Mouse (Mus musculus): ENCODE data around the gene Ttyh1.
"Not testable (repeated sequence)": the region's sequence is repeated elsewhere in the genome, so short reads cannot be mapped to it uniquely, and the experiment has no call there.

Gene Ttyh1

DNA sequence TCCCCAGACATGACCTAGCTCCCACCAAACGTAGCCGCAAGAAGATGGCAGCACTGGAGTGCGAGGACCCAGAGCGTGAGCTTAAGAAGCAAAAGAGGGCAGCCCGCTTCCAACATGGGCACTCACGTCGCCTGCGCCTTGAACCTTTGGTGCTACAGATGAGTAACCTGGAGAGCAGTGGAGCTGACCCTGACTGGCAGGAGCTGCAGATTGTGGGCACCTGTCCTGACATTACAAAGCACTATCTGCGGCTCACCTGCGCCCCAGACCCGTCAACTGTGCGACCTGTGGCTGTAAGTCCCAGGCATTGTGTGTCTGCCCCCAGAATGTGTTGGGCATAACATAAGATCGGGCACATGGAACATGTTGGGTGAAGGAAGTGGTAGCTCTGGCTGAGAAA, 24.8 kb downstream of the Ttyh1 start:
- DNase-seq (ENCODE audit: low spot score): peak; percentile 43

DNA sequence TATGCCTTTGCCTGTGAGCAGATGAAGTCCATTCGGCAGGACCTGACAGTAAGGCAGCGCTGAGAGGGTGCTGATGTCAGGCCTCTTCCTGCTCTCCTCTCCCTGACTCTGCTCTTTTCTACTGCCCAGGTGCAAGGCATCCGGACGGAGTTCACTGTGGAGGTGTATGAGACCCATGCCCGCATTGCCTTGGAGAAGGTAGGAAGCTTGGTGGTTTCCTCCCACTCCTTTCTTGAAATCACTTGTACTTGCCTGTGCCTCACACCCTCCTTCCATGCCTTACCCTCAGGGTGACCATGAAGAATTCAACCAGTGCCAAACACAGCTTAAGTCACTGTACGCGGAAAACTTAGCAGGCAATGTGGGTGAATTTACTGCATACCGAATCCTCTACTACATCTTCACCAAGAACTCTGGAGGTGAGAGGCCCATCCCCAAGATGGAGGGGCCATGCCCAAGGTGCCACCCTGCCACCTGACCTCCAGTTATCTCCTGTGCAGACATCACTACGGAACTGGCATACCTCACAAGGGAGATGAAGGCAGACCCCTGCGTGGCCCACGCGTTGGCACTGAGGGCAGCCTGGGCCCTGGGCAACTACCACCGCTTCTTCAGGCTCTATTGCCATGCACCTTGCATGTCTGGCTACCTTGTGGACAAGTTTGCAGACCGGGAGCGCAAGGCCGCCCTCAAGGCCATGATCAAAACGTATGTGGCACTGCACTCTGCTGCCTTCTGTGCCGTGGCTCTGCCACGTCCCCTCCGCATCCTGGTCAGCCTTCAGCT, 25.8 kb downstream of the Ttyh1 start:
- DNase-seq (ENCODE audit: low spot score): peak; percentile 40

DNA sequence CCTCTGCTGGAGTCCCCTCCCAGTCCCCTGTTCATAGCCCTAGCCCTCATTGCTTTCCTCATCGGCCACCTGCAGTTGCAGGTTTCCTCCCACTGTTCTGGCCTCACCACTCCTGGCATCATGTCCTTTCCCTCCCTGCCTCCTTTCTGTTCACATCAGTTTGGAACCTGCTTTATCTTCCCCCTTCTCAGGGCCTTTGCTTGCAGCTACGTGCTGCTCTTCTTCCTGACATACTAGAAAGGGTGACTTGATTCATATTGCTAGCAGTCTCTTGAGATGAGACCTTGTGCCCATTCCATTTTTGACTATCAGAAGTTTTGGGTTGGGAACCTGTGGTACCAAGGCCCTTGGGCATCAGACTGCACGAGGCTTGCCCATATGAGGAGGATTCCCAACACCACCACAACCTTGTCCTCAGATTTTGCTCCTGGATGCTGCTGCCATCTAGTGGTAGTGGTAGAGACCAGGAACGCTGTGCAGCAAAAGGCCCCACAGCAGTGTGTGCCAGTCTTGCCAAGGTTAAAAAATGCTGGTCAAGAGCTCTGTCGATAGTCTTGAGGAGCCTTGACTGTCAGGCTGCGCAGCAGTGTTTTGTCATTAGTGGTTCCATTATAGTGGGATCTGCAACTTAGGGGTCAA, 26.5 kb downstream of the Ttyh1 start:
- peak; percentile 68 for DNase-seq (ENCODE audit: low spot score)

DNA sequence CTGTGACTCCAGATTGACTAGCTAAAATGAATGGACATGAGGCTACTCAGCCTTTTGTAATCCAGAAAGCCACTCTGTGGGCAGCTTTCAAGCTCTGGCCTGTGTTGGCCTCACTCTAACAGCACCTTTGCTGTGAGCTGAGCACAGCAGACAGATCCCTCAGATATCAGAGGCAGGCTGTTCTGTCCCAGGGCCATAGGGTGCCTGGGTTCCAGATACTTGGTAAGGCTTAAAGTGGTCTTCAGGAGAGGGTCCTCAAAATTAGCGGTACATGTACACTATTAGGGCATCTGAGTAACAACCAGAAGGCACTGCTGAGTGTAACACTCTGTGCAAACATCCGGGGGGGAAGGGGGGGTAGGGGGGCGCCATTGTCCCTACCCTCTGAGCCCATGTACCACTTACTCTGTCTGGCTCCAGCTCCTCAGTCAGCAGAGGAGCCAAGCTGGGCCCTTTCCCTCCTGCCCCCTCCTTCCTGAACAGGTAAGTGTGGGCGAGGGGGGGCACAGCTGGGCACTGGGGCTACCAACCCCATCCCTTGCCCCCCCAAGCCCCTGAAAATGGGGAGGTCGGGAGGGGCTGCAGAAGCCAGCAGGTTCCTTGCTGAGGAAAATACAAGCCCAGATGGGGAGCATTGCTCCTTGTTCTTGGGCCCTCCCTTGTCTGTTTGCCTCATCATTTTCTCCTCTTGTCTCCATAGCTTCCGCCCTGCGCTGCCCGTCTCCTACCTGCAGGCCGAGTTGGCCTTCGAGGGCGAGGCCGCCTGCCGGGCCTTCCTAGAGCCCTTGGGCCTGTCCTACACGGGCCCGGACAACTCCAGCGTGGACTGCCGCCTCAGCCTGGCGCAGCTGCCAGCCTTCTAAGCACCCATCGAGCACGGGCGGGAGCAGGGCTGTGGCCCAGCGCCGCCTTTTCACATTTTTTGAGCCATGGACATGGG, 27.3 kb downstream of the Ttyh1 start:
- DNase-seq (ENCODE audit: low spot score): peak; percentile 49

DNA sequence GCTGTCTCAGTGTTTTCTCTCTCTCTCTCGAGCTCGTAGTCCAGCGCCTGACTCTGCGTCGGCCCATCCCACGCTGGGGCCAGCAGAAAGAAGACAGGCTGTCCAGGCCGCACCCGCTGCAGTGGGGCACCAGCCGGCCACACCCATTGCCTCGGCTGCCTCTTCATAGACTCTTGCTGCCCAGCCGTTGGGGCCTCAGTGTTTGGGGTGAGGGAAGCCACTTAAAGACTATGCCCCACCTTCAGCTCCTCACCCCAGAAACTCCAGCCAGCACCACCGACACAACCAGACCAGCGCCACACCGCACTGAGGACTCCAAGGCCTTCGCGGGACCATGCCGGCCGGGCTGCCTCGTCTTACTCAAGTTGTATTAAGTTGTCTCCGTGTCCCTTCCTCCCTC, 28.2 kb downstream of the Ttyh1 start:
- peak; percentile 52 for DNase-seq (ENCODE audit: low spot score)

DNA sequence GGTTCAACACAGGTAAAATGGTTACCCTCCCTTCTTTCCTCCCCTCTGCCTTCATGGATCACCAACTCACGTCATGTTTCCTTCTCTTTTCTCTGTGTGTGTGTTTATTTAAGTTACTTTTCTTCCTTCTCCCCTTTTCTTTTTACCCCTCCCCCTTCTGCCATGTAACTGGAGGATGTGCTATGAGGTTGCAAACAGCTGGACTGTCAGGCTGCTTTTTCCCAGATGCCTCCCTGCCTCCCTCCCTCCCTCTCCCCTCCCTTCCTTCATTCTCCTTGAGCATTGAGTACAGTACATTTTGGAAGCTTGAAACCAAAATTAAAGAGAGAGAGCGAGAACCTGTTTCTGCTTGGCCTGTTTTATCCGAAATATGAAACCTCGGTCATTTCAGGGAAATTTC, 28.6 kb downstream of the Ttyh1 start:
- DNase-seq (ENCODE audit: low spot score): no peak

DNA sequence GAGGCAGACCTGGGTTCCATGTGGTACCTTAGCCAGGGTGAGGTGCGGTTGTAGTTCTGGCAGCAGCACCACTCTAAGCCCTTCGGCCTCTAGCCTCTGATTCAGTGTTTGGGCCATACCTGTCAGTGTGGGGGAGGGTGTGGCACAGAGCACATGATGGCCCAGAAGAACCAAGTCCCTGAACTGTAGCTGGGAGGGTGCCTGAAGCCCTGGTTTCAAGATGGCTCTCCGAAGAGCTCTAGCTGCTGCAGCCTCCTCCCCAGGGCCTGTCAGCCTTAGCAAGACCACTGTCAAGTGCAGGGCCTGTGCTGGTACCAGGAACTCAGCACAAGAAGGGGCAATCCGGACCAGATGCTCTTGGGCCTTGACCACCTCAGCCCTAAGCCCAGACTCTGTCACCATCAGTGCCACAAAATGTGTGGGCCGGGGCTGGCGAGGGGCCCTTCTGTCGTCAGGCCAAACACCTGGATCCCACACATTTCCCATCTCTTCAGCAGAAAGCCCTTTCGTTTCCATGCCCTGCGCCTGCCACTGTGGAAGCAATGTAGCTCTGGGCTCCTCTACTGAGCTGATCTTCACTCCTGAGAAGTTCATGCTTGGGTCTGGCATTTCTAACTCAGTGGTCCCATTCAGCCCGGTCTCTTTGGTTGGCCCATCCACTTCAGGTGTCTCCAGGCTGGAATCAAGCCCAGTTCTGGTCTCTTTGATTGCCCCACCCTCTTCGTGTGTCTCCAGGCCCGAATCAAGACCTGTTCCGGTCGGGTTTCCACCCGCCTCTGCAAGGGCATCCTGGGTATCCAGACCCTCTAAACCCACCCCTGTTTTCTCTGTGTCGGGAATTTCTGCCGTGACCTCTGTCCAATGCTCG, 29.4 kb downstream of the Ttyh1 start:
- DNase-seq (ENCODE audit: low spot score): peak; percentile 55

DNA sequence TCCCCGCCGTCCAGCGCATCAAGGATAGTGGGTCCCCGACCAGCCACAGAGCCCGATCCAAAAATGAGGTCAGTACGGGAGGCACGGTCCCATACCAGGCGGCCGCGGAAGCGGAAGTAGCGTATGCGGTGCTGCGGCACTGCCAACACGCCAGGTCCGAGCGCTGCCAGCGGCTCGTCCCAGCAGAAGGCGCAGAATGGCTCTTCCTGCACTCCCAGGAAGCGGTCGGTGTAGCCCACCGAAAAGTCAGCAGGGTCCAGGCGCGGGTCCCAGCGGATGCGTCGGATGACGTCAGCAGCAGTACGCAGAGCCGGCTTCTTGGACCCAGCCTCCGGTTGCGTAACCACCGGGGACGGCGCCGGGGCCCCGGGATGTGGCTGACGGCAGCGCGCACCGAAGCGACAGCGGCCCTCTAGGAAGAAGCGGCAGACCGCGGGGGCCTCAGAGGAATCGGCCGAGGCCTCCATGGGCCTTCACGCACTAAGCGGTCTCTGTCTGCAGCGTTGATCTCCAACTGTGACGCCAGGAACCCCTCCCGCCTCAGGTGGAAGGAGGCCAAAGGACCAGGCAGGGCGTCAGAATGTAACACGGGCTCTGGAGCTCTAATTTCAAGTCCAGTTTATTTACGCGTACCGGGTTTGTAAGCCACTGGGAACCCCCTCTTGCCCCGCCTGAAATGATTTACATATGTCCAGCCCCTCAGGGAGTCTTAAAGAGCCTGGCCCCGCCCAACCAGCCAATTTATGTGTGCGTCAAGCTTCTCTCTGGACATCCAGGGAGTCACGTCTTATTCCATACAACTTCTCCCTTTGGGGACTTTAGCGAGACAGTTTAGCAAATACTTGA, 30.2 kb downstream of the Ttyh1 start:
- DNase-seq (ENCODE audit: low spot score): peak; percentile 81

DNA sequence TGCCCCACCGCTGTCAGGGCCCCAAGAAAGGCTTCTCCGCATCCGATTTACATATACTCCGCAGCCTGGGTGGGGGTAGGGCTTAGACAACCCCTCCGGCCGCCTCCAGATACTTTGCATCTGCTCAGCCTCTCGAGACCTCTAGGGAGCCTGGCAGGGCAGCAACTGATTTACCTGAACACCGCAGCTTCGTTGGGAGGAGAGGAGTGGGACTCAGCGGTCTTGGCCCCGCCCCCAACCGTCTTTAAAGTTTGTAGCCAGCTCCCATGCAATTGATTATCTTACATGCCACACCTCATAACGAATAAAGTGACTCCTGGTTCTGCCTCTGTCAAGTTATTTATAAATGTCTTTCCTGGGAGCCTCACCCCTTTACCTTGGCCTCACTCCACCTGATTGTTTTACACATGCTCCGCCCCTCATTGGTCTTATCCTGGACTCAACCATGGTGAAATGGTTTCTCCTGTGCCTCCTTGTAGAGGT, 30.9 kb downstream of the Ttyh1 start, which contains the start of gene Leng9:
Gene Leng9, minus strand, starts transcription at position 316 of the 483 bp plus-strand sequence.
- DNase-seq (ENCODE audit: low spot score): peak; percentile 77

DNA sequence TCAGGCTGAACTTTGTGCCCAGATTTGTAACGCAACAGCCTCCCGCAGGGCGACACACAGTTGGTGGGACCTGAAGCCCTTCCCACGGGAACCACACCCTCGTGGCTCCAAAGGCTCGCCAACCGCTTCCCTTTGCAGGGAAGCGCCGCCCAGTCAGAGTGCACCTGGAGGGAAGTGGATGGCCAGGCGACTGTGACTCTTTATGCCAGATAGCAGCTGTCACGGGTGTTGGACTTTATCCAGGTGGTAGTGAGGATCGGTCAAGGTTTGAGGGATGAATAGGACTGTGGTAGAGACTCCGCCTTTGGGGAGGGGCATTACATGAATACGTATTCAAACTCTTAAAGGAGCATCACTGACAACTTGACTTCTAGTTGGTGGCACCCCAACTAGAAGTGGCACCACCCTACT, 31.6 kb downstream of the Ttyh1 start:
- no peak for DNase-seq (ENCODE audit: low spot score)

DNA sequence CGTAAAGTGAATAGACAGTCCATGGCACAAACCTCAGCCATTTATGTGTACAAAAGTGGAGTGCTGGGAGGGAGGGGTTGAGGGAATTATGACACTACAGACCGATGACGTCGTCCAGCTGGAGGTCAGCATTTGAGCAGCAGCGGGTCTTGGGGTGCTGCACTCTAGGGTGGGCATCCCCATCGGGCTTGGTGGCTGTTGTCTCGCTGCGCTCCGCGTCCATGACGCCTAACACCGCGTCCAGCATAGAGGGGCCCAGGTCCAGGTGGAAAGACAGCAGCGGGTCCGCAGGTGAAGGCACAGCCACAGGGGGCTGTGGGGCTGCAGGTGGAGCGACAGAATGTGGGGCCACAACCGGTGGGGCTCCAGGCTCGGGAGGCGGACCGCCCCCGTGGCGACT, 32.0 kb downstream of the Ttyh1 start:
- no peak for DNase-seq (ENCODE audit: low spot score)

DNA sequence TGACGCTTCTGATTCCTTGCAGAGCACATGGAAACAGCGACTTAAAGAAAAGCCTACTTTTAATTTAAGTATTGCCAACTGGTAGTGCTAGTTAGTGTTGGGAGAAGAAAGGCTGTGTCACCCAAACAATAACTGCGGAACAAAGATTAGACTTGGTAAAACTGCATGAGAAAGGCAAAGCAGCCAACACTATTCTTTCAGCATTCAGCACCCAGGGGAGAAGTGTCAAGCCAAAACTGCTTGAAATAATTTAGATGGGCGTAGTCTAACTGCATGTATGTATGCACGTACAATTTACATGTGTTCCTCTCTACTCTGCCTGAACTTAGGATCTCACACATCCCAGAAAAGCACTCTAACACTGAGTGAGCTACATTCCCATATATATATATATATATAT, 35.1 kb downstream of the Ttyh1 start:
- no peak for DNase-seq (ENCODE audit: low spot score)

DNA sequence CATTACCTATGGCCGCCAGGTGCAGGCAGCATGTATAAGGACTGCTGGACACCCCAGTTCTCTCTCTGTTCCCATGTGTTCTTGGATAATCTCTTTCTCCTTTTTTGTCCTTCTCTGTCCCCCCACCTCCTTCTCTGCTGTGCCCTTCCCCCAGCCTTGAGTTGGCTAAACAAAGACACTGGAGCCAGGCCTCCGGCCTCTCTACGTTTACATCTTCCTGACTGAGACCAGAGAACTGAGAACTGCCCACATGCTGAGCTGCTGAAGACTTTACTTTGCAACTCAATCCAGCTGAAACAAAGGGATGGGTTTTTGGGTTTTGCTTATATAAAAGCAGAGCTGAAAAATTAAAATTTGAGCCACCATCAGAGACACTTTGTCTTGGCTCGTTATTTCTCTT, 35.8 kb downstream of the Ttyh1 start:
- DNase-seq (ENCODE audit: low spot score): no peak

DNA sequence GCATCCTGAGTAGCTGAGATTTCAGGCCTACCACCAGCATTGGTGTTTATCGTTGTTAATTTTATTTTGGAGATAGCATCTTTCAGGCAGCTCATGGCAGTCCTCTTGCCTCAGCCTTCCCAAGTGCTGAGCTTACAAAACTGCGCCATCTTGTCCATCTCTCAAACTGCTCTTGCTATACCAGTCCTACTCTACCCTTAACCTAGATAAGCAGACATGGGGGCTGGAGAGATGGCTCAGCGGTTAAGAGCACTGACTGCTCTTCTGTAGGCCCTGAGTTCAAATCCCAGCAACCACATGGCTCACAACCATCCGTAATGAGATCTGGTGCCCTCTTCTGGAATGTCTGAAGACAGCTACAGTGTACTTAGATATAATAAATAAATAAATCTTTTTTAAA, 42.4 kb downstream of the Ttyh1 start:
- not testable (repeated sequence) for DNase-seq (ENCODE audit: low spot score)

DNA sequence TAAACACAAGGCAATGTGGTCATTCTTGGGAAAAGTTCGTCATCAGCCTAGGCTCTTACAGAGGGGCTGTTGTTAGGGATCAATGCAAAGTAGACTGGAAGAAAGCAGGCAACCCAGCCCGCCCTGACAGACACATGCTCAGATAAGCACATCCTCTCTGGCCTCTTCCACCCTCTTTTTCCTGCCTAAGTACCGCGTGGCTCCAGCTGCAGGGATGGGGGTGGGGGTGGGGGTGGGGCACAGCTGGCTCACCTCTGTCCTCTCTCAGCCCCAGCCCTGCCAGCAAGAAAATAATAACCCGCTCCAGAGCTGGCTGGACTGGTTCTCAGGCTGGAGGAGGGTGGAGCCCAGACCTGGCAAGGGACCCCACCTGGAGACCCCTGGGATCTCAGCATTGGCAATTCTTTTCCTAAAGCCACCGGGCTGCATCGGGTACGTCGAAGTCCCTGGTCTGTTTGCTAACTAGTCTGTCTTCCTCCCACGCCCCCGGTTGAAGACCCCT, 44.4 kb downstream of the Ttyh1 start:
- DNase-seq (ENCODE audit: low spot score): no peak

DNA sequence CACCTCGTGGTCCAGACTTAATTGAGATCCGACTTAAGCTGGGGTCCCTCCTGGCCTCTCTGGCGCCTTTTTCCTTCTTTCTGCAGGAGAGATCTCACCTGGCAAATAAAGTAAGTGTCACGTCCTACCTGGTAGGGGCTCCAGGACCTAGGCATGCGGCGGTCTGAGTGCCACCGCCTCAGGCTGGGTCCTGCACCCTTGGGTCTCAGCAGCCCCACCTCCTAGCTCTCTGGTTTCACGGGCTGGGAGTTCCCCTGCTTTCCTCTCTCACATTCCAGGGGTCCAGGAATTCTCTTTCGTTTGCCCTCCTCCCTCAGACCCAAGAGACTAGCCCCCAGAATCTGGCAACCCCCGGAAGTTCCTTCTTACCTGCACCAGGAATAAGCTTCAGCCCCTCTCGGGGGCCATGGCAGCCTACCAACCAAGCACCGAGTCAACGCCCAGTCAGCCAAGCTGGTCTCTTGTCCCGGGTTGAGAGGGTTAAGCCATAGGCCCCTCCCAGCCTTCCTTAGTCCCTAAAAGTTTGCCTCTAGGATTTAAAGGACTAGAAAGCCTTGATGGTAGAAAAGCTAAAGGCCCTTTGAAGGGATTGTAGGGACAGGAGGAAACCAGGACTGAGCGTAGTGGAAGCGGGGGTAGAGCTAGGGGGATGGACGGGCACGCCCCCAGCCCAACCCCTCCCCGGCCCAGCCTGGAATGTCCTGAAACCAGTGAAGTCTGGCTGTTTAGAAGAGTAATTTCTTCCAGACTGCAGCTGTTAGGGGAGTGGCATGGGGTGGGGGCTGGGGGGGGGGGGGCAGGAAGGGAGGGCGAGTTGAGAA, 45.1 kb downstream of the Ttyh1 start, which contains the start of gene Cdc42ep5:
Gene Cdc42ep5, minus strand, starts transcription at position 771 of the 821 bp plus-strand sequence.
- peak; percentile 80 for DNase-seq (ENCODE audit: low spot score)

DNA sequence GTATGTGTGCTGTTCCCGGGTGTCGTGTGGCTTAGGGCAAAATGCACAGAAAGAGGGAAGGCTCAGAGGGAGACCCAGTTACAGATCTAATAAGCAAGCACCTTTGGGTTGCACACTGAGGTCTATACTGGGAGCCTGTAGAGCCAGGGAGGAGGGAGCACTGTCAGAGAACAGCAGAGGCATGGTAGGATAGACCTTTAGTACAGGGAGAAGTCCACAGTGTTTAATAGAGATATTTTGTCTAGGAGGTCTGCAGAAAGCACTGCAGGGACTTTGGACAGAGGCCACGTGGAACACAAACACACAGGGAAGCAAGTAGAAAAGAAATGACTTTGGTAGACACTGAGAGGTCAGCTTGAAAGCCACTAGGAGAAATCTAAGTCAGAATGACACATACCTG, 46.1 kb downstream of the Ttyh1 start:
- no peak for DNase-seq (ENCODE audit: low spot score)

DNA sequence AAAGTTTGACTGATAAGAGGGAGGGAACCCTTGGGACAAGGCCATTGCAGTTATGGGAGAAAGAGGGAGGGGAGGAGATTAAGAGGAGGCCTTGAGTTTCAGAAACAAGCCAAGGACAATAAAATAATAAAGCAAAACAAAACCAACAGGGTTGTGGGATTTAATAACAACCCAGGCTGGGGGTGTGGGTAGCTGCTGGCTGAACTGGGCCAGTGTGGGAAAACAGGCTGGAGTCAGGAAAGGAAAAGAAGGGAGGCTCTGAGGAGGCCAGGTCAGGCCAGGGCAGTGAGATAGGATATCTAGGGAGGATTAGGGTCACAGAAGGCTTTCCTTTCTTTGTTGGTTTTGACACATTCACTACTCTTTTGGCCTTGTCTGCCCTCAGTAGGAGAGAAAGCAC, 47.9 kb downstream of the Ttyh1 start:
- DNase-seq (ENCODE audit: low spot score): peak; percentile 59

Measured in testis, postnatal 10 days (tissue).